Mouse (Mus musculus): ENCODE data around the gene Dcaf5. TPM values are rescaled to one million over a fixed set of nuclear protein-coding genes. Genes with fewer than 3 reads are reported as not detected.

The Dcaf5 gene
- polyA plus RNA-seq, 1 experiment = 12.5 TPM

DNA sequence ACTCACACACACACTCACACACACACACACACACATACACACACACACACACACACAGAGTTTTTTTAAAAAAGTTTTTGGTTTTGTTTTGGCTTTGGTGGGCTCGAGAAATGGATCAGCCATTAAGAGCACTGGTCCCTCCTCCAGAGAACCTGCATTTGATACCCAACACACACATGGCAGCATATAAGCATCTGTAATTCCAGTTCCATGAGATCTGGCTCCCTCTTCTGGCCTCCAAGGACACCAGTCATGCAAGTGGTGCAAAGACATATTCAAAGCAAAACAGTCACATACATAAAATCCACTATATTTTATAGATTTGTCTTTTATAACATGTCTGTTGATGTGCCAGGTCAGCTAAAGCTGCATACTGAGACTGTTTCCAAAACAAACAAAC lies 58.8 kb downstream of the Dcaf5 start:
- no peak for TF ChIP-seq POLR2A (IDR thresholded peaks at IDR 0.05; ENCODE audit: borderline replicate concordance, control insufficient read depth, low read depth, low read length)
- TF ChIP-seq CTCF (IDR thresholded peaks at IDR 0.05; ENCODE audit: control insufficient read depth, insufficient read depth, low read length) = peak; percentile 24; the same call in 1 of the 2 replicates
- no peak overlapping the region for H3K4me3 ChIP-seq (replicated peaks; ENCODE audit: control insufficient read depth, low read depth, low read length)
- H3K4me1 ChIP-seq (ENCODE audit: control insufficient read depth, insufficient read depth, low read length) = no peaks in the 10 kb centered on the region; the same call in 1 of the 2 replicates
- H3K27ac ChIP-seq (ENCODE audit: control insufficient read depth, insufficient read depth, low read depth, low read length, poor library complexity) = no peak overlapping the region
- 60% methylated on average over 1 of the region's 1 CpGs for WGBS

- Histone ChIP-seq H3K4me3 (replicated peaks; ENCODE audit: control insufficient read depth, low read depth, low read length) (no peak overlapping the region), H3K27ac (ENCODE audit: control insufficient read depth, insufficient read depth, low read depth, low read length, poor library complexity) (no peak overlapping the region), H3K4me1 (ENCODE audit: control insufficient read depth, insufficient read depth, low read length) (no peaks in the 10 kb centered on the region; the same call in 1 of the 2 replicates)
- TF ChIP-seq CTCF (IDR thresholded peaks at IDR 0.05; ENCODE audit: control insufficient read depth, insufficient read depth, low read length) (no peak), POLR2A (IDR thresholded peaks at IDR 0.05; ENCODE audit: borderline replicate concordance, control insufficient read depth, low read depth, low read length) (no peak)
- 83% methylated on average over 4 of the region's 4 CpGs for WGBS
These were observed 60.7 kb downstream of the Dcaf5 start for GRCm38 (mm10) chr12:80375721-80376120.

DNA sequence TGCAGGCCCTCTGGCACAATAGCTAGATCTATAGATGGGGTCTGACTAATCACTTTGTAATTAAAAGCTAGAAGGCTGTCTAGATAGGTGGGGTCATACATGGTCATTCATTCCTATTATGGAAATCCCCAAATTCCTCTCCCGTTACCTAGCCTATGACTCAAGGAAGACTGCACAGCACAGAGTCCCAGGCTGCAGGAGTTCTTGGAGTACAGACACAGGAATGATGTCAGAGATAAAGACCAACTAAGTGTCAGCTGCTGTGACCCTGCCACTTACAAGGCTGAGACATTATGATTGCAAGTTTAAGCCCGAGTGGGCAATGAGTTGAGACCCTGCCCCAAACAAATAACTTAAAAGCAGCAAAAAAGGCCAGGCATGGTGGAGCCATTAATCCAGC lies 61.7 kb downstream of the Dcaf5 start:
- H3K27ac ChIP-seq (ENCODE audit: control insufficient read depth, insufficient read depth, low read depth, low read length, poor library complexity) = no peak overlapping the region
- H3K4me1 ChIP-seq (ENCODE audit: control insufficient read depth, insufficient read depth, low read length) = no peaks in the 10 kb centered on the region; the same call in 1 of the 2 replicates
- WGBS = 81% methylated on average over 2 of the region's 2 CpGs
- TF ChIP-seq CTCF (IDR thresholded peaks at IDR 0.05; ENCODE audit: control insufficient read depth, insufficient read depth, low read length) (no peak), POLR2A (IDR thresholded peaks at IDR 0.05; ENCODE audit: borderline replicate concordance, control insufficient read depth, low read depth, low read length) (no peak)
- H3K4me3 ChIP-seq (replicated peaks; ENCODE audit: control insufficient read depth, low read depth, low read length) = no peak overlapping the region

GRCm38 (mm10) chr12:80372946-80373345 lies 63.5 kb downstream of the Dcaf5 start:
- no peaks in the 10 kb centered on the region for H3K4me1 ChIP-seq (ENCODE audit: control insufficient read depth, insufficient read depth, low read length)
- 91% methylated on average over 8 of the region's 8 CpGs for WGBS
- no peak overlapping the region for H3K27ac ChIP-seq (ENCODE audit: control insufficient read depth, insufficient read depth, low read depth, low read length, poor library complexity)
- H3K4me3 ChIP-seq (replicated peaks; ENCODE audit: control insufficient read depth, low read depth, low read length) = no peak overlapping the region
- TF ChIP-seq CTCF (IDR thresholded peaks at IDR 0.05; ENCODE audit: control insufficient read depth, insufficient read depth, low read length) (no peak), POLR2A (IDR thresholded peaks at IDR 0.05; ENCODE audit: borderline replicate concordance, control insufficient read depth, low read depth, low read length) (no peak)

GRCm38 (mm10) chr12:80367227-80367626 lies 69.2 kb downstream of the Dcaf5 start:
- Histone ChIP-seq H3K27ac (ENCODE audit: control insufficient read depth, insufficient read depth, low read depth, low read length, poor library complexity) (no peak overlapping the region), H3K4me3 (replicated peaks; ENCODE audit: control insufficient read depth, low read depth, low read length) (no peak overlapping the region), H3K4me1 (ENCODE audit: control insufficient read depth, insufficient read depth, low read length) (no peaks in the 10 kb centered on the region; the same call in 1 of the 2 replicates)
- TF ChIP-seq POLR2A (IDR thresholded peaks at IDR 0.05; ENCODE audit: borderline replicate concordance, control insufficient read depth, low read depth, low read length) = no peak
- no peak for TF ChIP-seq CTCF (IDR thresholded peaks at IDR 0.05; ENCODE audit: control insufficient read depth, insufficient read depth, low read length)
- WGBS = 88% methylated on average over 4 of the region's 4 CpGs

- Histone ChIP-seq H3K4me3 (replicated peaks; ENCODE audit: control insufficient read depth, low read depth, low read length) (no peak overlapping the region), H3K4me1 (ENCODE audit: control insufficient read depth, insufficient read depth, low read length) (peaks cover 1% of the 10 kb centered on the region; the same call in 1 of the 2 replicates), H3K27ac (ENCODE audit: control insufficient read depth, insufficient read depth, low read depth, low read length, poor library complexity) (no peak overlapping the region)
- TF ChIP-seq CTCF (IDR thresholded peaks at IDR 0.05; ENCODE audit: control insufficient read depth, insufficient read depth, low read length) = no peak
- TF ChIP-seq POLR2A (IDR thresholded peaks at IDR 0.05; ENCODE audit: borderline replicate concordance, control insufficient read depth, low read depth, low read length) = no peak
- 40% methylated on average over 3 of the region's 3 CpGs for WGBS
These were observed 70.4 kb downstream of the Dcaf5 start for GRCm38 (mm10) chr12:80366004-80366480.

- Histone ChIP-seq H3K4me1 (ENCODE audit: control insufficient read depth, insufficient read depth, low read length) (peaks cover 1% of the 10 kb centered on the region; the same call in 1 of the 2 replicates), H3K4me3 (replicated peaks; ENCODE audit: control insufficient read depth, low read depth, low read length) (no peak overlapping the region), H3K27ac (ENCODE audit: control insufficient read depth, insufficient read depth, low read depth, low read length, poor library complexity) (no peak overlapping the region)
- TF ChIP-seq CTCF (IDR thresholded peaks at IDR 0.05; ENCODE audit: control insufficient read depth, insufficient read depth, low read length) (no peak), POLR2A (IDR thresholded peaks at IDR 0.05; ENCODE audit: borderline replicate concordance, control insufficient read depth, low read depth, low read length) (no peak)
- WGBS = 78% methylated on average over 3 of the region's 3 CpGs
These were observed 71.1 kb downstream of the Dcaf5 start for GRCm38 (mm10) chr12:80365345-80365744.

DNA sequence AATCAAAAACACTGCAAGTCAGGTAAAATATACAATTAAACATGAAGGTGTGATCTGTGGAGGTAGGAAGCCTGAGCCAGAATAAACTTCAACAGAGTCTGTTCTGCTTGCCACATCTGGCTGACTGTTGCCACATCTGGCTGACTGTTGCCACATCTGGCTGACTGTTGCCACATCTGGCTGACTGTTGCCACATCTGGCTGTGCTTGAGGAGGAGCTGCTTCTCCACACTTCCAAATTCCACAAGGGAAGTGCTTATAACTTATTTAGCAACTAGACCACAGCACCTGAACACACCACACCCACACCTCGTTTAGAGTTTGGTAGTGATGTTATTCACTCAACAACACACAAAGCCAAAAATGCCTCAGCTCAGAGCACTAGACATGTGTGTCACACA lies 74.7 kb downstream of the Dcaf5 start:
- H3K4me3 ChIP-seq (replicated peaks; ENCODE audit: control insufficient read depth, low read depth, low read length) = no peak overlapping the region
- TF ChIP-seq CTCF (IDR thresholded peaks at IDR 0.05; ENCODE audit: control insufficient read depth, insufficient read depth, low read length) = no peak
- 37% methylated on average over 1 of the region's 1 CpGs for WGBS
- peaks cover 3% of the 10 kb centered on the region; the same call in 1 of the 2 replicates for H3K4me1 ChIP-seq (ENCODE audit: control insufficient read depth, insufficient read depth, low read length)
- peak overlapping the region; percentile 20; the same call in 1 of the 2 replicates for H3K27ac ChIP-seq (ENCODE audit: control insufficient read depth, insufficient read depth, low read depth, low read length, poor library complexity)

GRCm38 (mm10) chr12:80360321-80360720 lies 76.1 kb downstream of the Dcaf5 start:
- Histone ChIP-seq H3K27ac (ENCODE audit: control insufficient read depth, insufficient read depth, low read depth, low read length, poor library complexity) (no peak overlapping the region), H3K4me3 (replicated peaks; ENCODE audit: control insufficient read depth, low read depth, low read length) (no peak overlapping the region), H3K4me1 (ENCODE audit: control insufficient read depth, insufficient read depth, low read length) (peaks cover 3% of the 10 kb centered on the region; the same call in 1 of the 2 replicates)
- 12% methylated on average over 5 of the region's 5 CpGs for WGBS
- TF ChIP-seq CTCF (IDR thresholded peaks at IDR 0.05; ENCODE audit: control insufficient read depth, insufficient read depth, low read length) = no peak
- TF ChIP-seq POLR2A (IDR thresholded peaks at IDR 0.05; ENCODE audit: borderline replicate concordance, control insufficient read depth, low read depth, low read length) = no peak

Data from bone marrow, adult 2 months (tissue).